Mouse (Mus musculus) limb, embryonic 14.5 days (tissue): ENCODE results near the gene Lef1. TPM values are rescaled to one million over a fixed set of nuclear protein-coding genes. Genes with fewer than 3 reads are reported as not detected.

Source experiments
- ATAC-seq: fragments of 200-750 bp; cut with Nextera tagmentation; 2 replicates; pipeline ENCODE4 v1.8.0; 2017; ENCODE audit warnings: low read depth, moderate number of reproducible peaks, moderate TSS enrichment; ENCODE audit not compliant: low FRiP score
- DNase-seq: peaks from one replicate; pipeline ENCODE4 v3.0.0-alpha.2; 2015; ENCODE audit warnings: low spot score
- H3K27ac ChIP-seq: fragments of 300-500 bp; sonication (generic); replicated peaks from 2 replicates; pipeline ENCODE4 v1.5.1; 2014; ENCODE audit warnings: low read depth, mild to moderate bottlenecking, low read length, moderate library complexity, mixed read lengths
- H3K27me3 ChIP-seq: fragments of 300-500 bp; sonication (generic); 2 replicates; pipeline ENCODE4 v1.6.1; 2014; ENCODE audit warnings: low read length, mixed read lengths; ENCODE audit not compliant: control insufficient read depth, insufficient read depth
- H3K36me3 ChIP-seq: fragments of 300-500 bp; sonication (generic); 2 replicates; pipeline ENCODE4 v1.6.1; 2014; ENCODE audit warnings: mild to moderate bottlenecking, low read length, moderate library complexity, mixed read lengths; ENCODE audit not compliant: control insufficient read depth, insufficient read depth
- H3K4me1 ChIP-seq: fragments of 300-500 bp; sonication (generic); 2 replicates; pipeline ENCODE4 v1.6.1; 2014; ENCODE audit warnings: antibody characterized with exemption, low read length, mixed read lengths; ENCODE audit not compliant: control insufficient read depth, insufficient read depth
- H3K4me2 ChIP-seq: fragments of 300-500 bp; sonication (generic); replicated peaks from 2 replicates; pipeline ENCODE4 v1.6.1; 2014; ENCODE audit warnings: low read depth, mild to moderate bottlenecking, low read length, moderate library complexity; ENCODE audit not compliant: severe bottlenecking
- H3K4me3 ChIP-seq: fragments of 300-500 bp; sonication (generic); replicated peaks from 2 replicates; pipeline ENCODE4 v1.5.1; 2014; ENCODE audit warnings: low read length
- H3K9ac ChIP-seq: fragments of 300-500 bp; sonication (generic); 2 replicates; pipeline ENCODE4 v1.6.1; 2014; ENCODE audit warnings: mild to moderate bottlenecking, low read depth, low read length, moderate library complexity; ENCODE audit not compliant: severe bottlenecking
- H3K9me3 ChIP-seq: fragments of 300-500 bp; sonication (generic); 2 replicates; pipeline ENCODE4 v1.6.1; 2016; ENCODE audit warnings: low read length; ENCODE audit not compliant: control insufficient read depth
- POLR2A ChIP-seq: fragments of 200-500 bp; IDR thresholded peaks from 2 replicates; pipeline ENCODE4 v1.8.0; 2012; ENCODE audit warnings: inconsistent platforms, mild to moderate bottlenecking, moderate library complexity, borderline replicate concordance; ENCODE audit not compliant: insufficient read depth, insufficient read length; ENCODE audit errors: extremely low read depth
- WGBS: fragments of 180-500 bp; shearing (Covaris S2); extraction: QIAGEN DNeasy Blood & Tissue Kit; methylation state at CpG from one replicate; pipeline ENCODE4 v1.1.7; 2014; 5-methylcytosine and 5-hydroxymethylcytosine counted together
- polyA plus RNA-seq, 2 experiments: library from polyadenylated mRNA; depleted of rRNA in 1 of 2; stranded (reverse) in 1 of 2; unstranded in 1 of 2; fragments of >200 nt; fragmentation: Nextera tagmentation in 1 of 2; extraction: Ambion mirVana in 1 of 2; gene quantifications; 2 replicates each; pipeline versions ENCODE4 v1.2.1 to v1.2.3; 2012 to 2014

Gene Lef1
- polyA plus RNA-seq, 2 experiments: 30.8 to 39.9 TPM

DNA sequence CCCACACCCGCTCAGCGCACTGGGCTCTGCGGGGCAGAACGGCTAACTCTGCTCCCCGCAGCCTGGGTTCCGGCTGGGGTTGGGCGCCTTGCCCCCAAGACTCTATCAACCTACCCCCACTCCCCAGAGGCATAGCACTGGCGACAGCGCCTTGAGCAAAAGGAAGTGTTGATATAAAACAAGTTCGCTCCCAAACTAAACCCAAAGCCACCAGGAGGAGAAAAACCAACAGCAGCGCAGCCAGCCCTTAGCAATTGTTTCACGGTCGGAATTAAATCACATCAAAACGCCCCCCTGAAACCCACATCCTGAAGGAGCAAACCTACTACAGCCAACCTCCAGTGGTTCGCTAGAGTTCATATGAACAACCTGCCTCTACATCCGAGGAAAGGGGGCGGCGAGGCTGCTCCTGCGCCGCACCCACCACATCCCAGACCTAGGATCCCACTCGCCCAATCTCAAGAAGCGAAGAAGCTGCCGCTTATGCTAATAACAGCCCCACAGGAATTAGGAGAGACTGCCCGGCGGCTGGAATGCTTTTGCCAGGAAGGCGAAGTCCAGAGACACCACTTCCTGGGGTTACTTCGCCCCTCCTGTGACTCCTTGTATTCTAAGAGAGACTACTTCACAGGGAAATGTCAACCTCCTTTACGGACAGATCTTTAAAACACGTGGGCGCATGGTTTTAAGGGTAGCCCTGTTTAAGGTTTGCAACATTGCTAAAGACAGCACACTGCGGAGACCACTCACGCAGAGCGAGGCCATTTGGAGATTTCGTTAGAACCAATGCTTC is 2.8 kb upstream of the Lef1 start:
- no peak overlapping the region for H3K27ac ChIP-seq

GRCm38 (mm10) chr3:131108094-131108653 is 2.1 kb upstream of the Lef1 start:
- Histone ChIP-seq H3K4me3 (no peak overlapping the region), H3K27me3 (peaks cover 38% of the 10 kb centered on the region; the same call in 1 of the 2 replicates), H3K27ac (no peak overlapping the region), H3K4me2 (no peak overlapping the region), H3K36me3 (no peaks in the 10 kb centered on the region), H3K9ac (no peak overlapping the region), H3K4me1 (peaks cover 29% of the 10 kb centered on the region), H3K9me3 (no peaks in the 10 kb centered on the region)
- TF ChIP-seq POLR2A: no peak
- 6% methylated on average over 9 of the region's 9 CpGs for WGBS
- no peak for ATAC-seq
- DNase-seq: no peak

More for the DNA sequence above, 2.8 kb upstream of the Lef1 start:
- H3K4me3 ChIP-seq: peak overlapping the region; percentile 42
- 1% methylated on average over 34 of the region's 34 CpGs for WGBS
- 0 out of 2 replicates have a peak overlapping the region, but pooled peaks have one; percentile 4 for H3K9ac ChIP-seq
- no peaks in the 10 kb centered on the region for H3K9me3 ChIP-seq
- peak overlapping the region; percentile 91 for H3K4me2 ChIP-seq
- H3K36me3 ChIP-seq: no peaks in the 10 kb centered on the region
- H3K4me1 ChIP-seq: peaks cover 27% of the 10 kb centered on the region
- no peak for TF ChIP-seq POLR2A
- ATAC-seq (no peak), DNase-seq (no peak)
- peaks cover 38% of the 10 kb centered on the region; the same call in 1 of the 2 replicates for H3K27me3 ChIP-seq

DNA sequence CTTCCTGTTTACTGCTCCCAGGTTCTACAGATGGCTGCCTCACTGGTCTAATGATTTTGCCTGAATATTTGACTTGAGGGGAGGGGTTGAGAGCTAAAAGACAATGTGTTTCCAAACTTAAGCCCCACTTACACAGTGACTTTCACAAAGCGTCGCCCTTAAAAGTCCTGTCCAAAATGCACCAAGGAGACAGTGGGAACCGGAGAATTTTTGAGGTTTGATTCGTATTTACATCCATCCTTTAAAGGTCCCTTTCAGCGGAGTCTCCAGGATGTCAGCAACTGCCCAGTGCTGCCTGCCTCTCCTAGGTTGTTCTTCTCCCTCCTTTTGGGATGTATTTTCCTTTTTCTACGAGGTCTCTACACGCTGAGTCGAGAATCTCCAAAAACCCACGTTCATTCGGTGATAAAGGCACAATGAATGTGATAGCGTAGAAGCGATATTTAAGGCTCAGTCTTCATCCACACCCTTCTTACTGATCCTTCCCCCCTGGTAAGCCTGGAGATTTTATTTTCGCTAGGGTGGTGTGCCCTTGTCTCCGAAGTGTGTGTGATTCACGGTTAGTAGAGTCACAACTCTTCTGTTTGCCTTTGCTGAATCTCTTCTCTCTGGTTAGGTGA is 1.1 kb upstream of the Lef1 start:
- Histone ChIP-seq H3K4me3 (peak overlapping the region; percentile 60), H3K9me3 (no peaks in the 10 kb centered on the region), H3K4me2 (peak overlapping the region; percentile 92), H3K9ac (no peak overlapping the region), H3K27ac (no peak overlapping the region), H3K4me1 (peaks cover 29% of the 10 kb centered on the region), H3K36me3 (no peaks in the 10 kb centered on the region), H3K27me3 (peaks cover 38% of the 10 kb centered on the region; the same call in 1 of the 2 replicates)
- 2% methylated on average over 15 of the region's 15 CpGs for WGBS
- no peak for TF ChIP-seq POLR2A
- no peak for DNase-seq
- no peak for ATAC-seq

DNA sequence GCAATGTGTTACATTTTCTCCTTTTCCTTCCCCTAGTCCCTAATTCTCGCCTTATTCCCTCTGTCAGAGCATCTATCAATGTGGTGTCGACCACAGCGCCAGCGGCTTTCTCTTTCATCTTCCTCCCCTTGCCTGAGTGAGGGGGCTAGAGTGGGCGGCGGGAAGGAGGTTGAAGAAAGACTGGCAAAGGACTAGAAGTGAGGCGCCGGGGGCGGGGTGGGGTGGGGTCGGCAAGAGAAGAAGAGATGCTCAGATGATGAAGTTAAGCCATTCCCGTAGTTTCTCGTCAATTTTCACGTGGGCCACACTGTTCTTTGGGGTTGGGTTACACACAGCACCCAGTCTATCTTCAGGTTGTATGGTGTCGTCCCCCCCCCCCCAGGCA is 593 bp upstream of the Lef1 start:
- Histone ChIP-seq H3K4me3 (peak overlapping the region; percentile 60), H3K27ac (no peak overlapping the region), H3K4me2 (peak overlapping the region; percentile 92), H3K36me3 (no peaks in the 10 kb centered on the region), H3K9me3 (no peaks in the 10 kb centered on the region), H3K27me3 (peaks cover 38% of the 10 kb centered on the region; the same call in 1 of the 2 replicates), H3K4me1 (peaks cover 29% of the 10 kb centered on the region), H3K9ac (no peak overlapping the region)
- DNase-seq: no peak
- TF ChIP-seq POLR2A: no peak
- WGBS: under 1% methylated on average over 14 of the region's 14 CpGs
- ATAC-seq: no peak

DNA sequence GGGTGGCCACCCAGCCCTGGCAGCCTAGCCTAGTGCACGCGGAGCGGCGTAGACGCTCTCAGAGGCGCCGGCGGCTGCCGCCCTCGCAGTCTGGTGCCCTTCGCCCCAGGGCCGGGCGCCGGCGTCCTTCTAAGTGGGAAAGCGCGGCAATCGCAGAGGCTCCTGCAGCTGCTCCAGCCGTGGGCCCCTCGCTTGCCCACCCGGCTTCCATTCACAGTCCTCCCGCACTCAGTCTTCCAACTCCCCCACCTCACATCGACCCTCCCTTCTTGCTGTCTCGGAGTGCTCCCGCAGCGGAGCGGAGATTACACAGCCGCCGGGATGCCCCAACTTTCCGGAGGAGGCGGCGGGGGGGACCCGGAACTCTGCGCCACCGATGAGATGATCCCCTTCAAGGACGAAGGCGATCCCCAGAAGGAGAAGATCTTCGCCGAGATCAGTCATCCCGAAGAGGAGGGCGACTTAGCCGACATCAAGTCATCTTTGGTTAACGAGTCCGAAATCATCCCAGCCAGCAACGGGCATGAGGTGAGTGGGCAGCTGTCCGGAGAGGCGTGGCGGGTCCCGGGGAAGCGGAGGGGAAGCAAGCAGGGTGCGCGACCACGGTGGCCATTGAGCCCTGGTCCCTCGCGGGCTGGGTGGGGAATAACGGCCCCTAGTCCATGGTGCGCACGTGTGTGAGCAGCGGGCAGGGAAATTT is 1.0 kb downstream of the Lef1 start:
- H3K9me3 ChIP-seq: no peaks in the 10 kb centered on the region
- TF ChIP-seq POLR2A: no peak
- H3K27me3 ChIP-seq: peaks cover 37% of the 10 kb centered on the region; the same call in 1 of the 2 replicates
- H3K27ac ChIP-seq: peak overlapping the region; percentile 71
- no peaks in the 10 kb centered on the region for H3K36me3 ChIP-seq
- peaks cover 28% of the 10 kb centered on the region for H3K4me1 ChIP-seq
- ATAC-seq (no peak), DNase-seq (no peak)
- H3K4me2 ChIP-seq: peak overlapping the region; percentile 92
- H3K9ac ChIP-seq: peak overlapping the region; percentile 72
- H3K4me3 ChIP-seq: peak overlapping the region; percentile 60
- 2% methylated on average over 59 of the region's 59 CpGs for WGBS
